ENCODE assay signal across 18 mouse cellular contexts in genomic region chr10:34172663-34173282, GRCm38 (mm10). TPM values are rescaled to one million over a fixed set of nuclear protein-coding genes. Genes with fewer than 3 reads are reported as not detected.
A peak's percentile ranks its signal among the peaks of the same experiment; 100 is the strongest.
DNase-seq lines count a peak whose midpoint lies in the region; ATAC-seq and TF ChIP-seq lines count a peak whose summit lies in the region.
"Had no signal": no experiment of that assay in that cellular context is flagged by ENCODE, and none has a peak within 500 bp of the region (broad histone marks: within the 10 kb centered on the region; RNA-seq: fewer than 3 reads in every experiment).

No protein-coding gene starts in this region.

- WGBS in heart, embryonic 11.5 days (ENCODE audit: insufficient replicate concordance) = 57% methylated on average over 4 of the region's 4 CpGs
- WGBS in liver, postnatal 0 days (ENCODE audit: insufficient replicate concordance) = 40% methylated on average over 4 of the region's 4 CpGs
- 56% methylated on average over 4 of the region's 4 CpGs for WGBS in liver, embryonic 11.5 days
- WGBS in hindbrain, postnatal 0 days = 84% methylated on average over 4 of the region's 4 CpGs

- H3K9me3 ChIP-seq in heart, embryonic 11.5 days (replicated peaks; ENCODE audit: control insufficient read depth, low read length) = no peaks in the 10 kb centered on the region
- H3K9me3 ChIP-seq in liver, postnatal 0 days (ENCODE audit: low read length) = no peaks in the 10 kb centered on the region
- no peaks in the 10 kb centered on the region for H3K9me3 ChIP-seq in liver, embryonic 11.5 days (ENCODE audit: control insufficient read depth, low read length)
- no peaks in the 10 kb centered on the region for H3K9me3 ChIP-seq in hindbrain, postnatal 0 days (ENCODE audit: low read length)
- H3K9me3 ChIP-seq: forebrain, embryonic 13.5 days; liver, embryonic 13.5 days; neural tube, embryonic 15.5 days had no signal

- H3K36me3 ChIP-seq in heart, embryonic 11.5 days (ENCODE audit: control insufficient read depth, insufficient read depth, low read length) = no peaks in the 10 kb centered on the region
- H3K36me3 ChIP-seq in liver, postnatal 0 days (replicated peaks; ENCODE audit: insufficient read depth, low read length) = no peaks in the 10 kb centered on the region
- H3K36me3 ChIP-seq in liver, embryonic 11.5 days (ENCODE audit: control insufficient read depth, insufficient read depth, low read length) = no peaks in the 10 kb centered on the region
- H3K36me3 ChIP-seq in hindbrain, postnatal 0 days (ENCODE audit: insufficient read depth, low read length) = no peaks in the 10 kb centered on the region
- H3K36me3 ChIP-seq: liver, embryonic 13.5 days; neural tube, embryonic 15.5 days had no signal

- H3K27ac ChIP-seq in heart, embryonic 11.5 days (ENCODE audit: low read depth, low read length) = 0 out of 2 replicates have a peak overlapping the region, but pooled peaks have one; percentile 22
- H3K27ac ChIP-seq in liver, postnatal 0 days (ENCODE audit: low read depth) = 0 out of 2 replicates have a peak overlapping the region, but pooled peaks have one; percentile 24
- no peak overlapping the region for H3K27ac ChIP-seq in liver, embryonic 11.5 days (ENCODE audit: low read depth, low read length)
- H3K27ac ChIP-seq in bone marrow macrophage, adult 2 months (ENCODE audit: insufficient read depth, low read depth, low read length) = peak overlapping the region; percentile 67
- no peak overlapping the region for H3K27ac ChIP-seq in hindbrain, postnatal 0 days
- H3K27ac ChIP-seq: forebrain, embryonic 13.5 days; hindbrain, embryonic 14.5 days; liver, embryonic 13.5 days; neural tube, embryonic 15.5 days had no signal

- no peaks in the 10 kb centered on the region for H3K27me3 ChIP-seq in heart, embryonic 11.5 days (ENCODE audit: control insufficient read depth, insufficient read depth, low read length)
- no peaks in the 10 kb centered on the region for H3K27me3 ChIP-seq in liver, postnatal 0 days (ENCODE audit: insufficient read depth, low read length)
- no peaks in the 10 kb centered on the region for H3K27me3 ChIP-seq in liver, embryonic 11.5 days (replicated peaks; ENCODE audit: control insufficient read depth, insufficient read depth, low read length)
- H3K27me3 ChIP-seq in hindbrain, postnatal 0 days (ENCODE audit: insufficient read depth, low read length) = no peaks in the 10 kb centered on the region
- H3K27me3 ChIP-seq: forebrain, embryonic 13.5 days; liver, embryonic 13.5 days; neural tube, embryonic 15.5 days; Patski had no signal

- no peak for TF ChIP-seq POLR2A in bone marrow macrophage, adult 2 months (IDR thresholded peaks at IDR 0.05; ENCODE audit: borderline replicate concordance, low read depth, low read length)

- no peak overlapping the region for H3K4me2 ChIP-seq in heart, embryonic 11.5 days
- H3K4me2 ChIP-seq in liver, postnatal 0 days (ENCODE audit: low read depth, low read length) = no peak overlapping the region
- no peak overlapping the region for H3K4me2 ChIP-seq in liver, embryonic 11.5 days
- H3K4me2 ChIP-seq in hindbrain, postnatal 0 days (ENCODE audit: low read depth, low read length) = no peak overlapping the region
- H3K4me2 ChIP-seq: forebrain, embryonic 13.5 days; hindbrain, embryonic 14.5 days; liver, embryonic 13.5 days; neural tube, embryonic 15.5 days had no signal

- no peak overlapping the region for H3K9ac ChIP-seq in heart, embryonic 11.5 days (ENCODE audit: low read depth, low read length)
- H3K9ac ChIP-seq in liver, postnatal 0 days (replicated peaks) = no peak overlapping the region
- no peak overlapping the region for H3K9ac ChIP-seq in liver, embryonic 11.5 days (ENCODE audit: low read depth, low read length)
- no peak overlapping the region for H3K9ac ChIP-seq in hindbrain, postnatal 0 days (replicated peaks; ENCODE audit: low read length)
- H3K9ac ChIP-seq: forebrain, embryonic 13.5 days; hindbrain, embryonic 14.5 days; liver, embryonic 13.5 days; neural tube, embryonic 15.5 days had no signal

- no peak overlapping the region for H3K4me3 ChIP-seq in heart, embryonic 11.5 days (ENCODE audit: low read depth, low read length)
- no peak overlapping the region for H3K4me3 ChIP-seq in liver, postnatal 0 days (ENCODE audit: low read depth, low read length)
- H3K4me3 ChIP-seq in liver, embryonic 11.5 days (ENCODE audit: low read depth, low read length) = no peak overlapping the region
- H3K4me3 ChIP-seq in bone marrow macrophage, adult 2 months (ENCODE audit: insufficient read depth, low read length) = no peak overlapping the region
- H3K4me3 ChIP-seq in hindbrain, postnatal 0 days (ENCODE audit: low read length) = no peak overlapping the region
- H3K4me3 ChIP-seq: forebrain, embryonic 13.5 days; liver, embryonic 13.5 days; neural tube, embryonic 15.5 days had no signal

- no peak for TF ChIP-seq CTCF in liver, postnatal 0 days (IDR thresholded peaks at IDR 0.05; ENCODE audit: low read depth)
- TF ChIP-seq CTCF in bone marrow macrophage, adult 2 months (IDR thresholded peaks at IDR 0.05; ENCODE audit: low read depth, low read length) = no peak
- TF ChIP-seq CTCF in hindbrain, postnatal 0 days (IDR thresholded peaks at IDR 0.05; ENCODE audit: low read depth) = no peak

- no peak for DNase-seq in heart, postnatal 4 days
- no peak for DNase-seq in liver, postnatal 0 days
- no peak for DNase-seq in liver, embryonic 11.5 days (ENCODE audit: low spot score)
- no peak for DNase-seq in hindbrain, postnatal 0 days (ENCODE audit: low spot score)
- DNase-seq in yolk sac, embryonic 10.5 days (ENCODE audit: low spot score) = no peak
- DNase-seq: cerebellum, postnatal 10 days; heart, adult 11 months; kidney, adult 18-20 months; layer of hippocampus, postnatal 36 days; liver, embryonic 13.5 days had no signal

- no peak for ATAC-seq in heart, embryonic 11.5 days (replicated peaks; ENCODE audit: insufficient number of reproducible peaks, low FRiP score, low TSS enrichment)
- no peak for ATAC-seq in liver, postnatal 0 days
- no peak for ATAC-seq in liver, embryonic 11.5 days (replicated peaks; ENCODE audit: low FRiP score)
- ATAC-seq in megakaryocyte progenitor cell, adult 5-6 weeks (replicated peaks; ENCODE audit: poor library complexity) = peak; percentile 73
- no peak for ATAC-seq in hindbrain, postnatal 0 days
- ATAC-seq: forebrain, embryonic 13.5 days; Patski had no signal

- TF ChIP-seq EP300 in liver, postnatal 0 days (IDR thresholded peaks at IDR 0.05; ENCODE audit: low read depth) = no peak

- H3K4me1 ChIP-seq in heart, embryonic 11.5 days (ENCODE audit: control insufficient read depth, insufficient read depth, low read length) = peaks cover 5% of the 10 kb centered on the region; the same call in 1 of the 2 replicates
- H3K4me1 ChIP-seq in liver, postnatal 0 days (ENCODE audit: insufficient read depth) = peaks cover 3% of the 10 kb centered on the region; the same call in 1 of the 2 replicates
- H3K4me1 ChIP-seq in liver, embryonic 11.5 days (replicated peaks; ENCODE audit: control insufficient read depth, insufficient read depth, low read length) = no peaks in the 10 kb centered on the region; the same call in 1 of the 2 replicates
- H3K4me1 ChIP-seq in bone marrow macrophage, adult 2 months (ENCODE audit: control insufficient read depth, insufficient read depth, low read length) = peaks cover 54% of the 10 kb centered on the region
- no peaks in the 10 kb centered on the region for H3K4me1 ChIP-seq in hindbrain, postnatal 0 days (ENCODE audit: insufficient read depth, low read length)
- H3K4me1 ChIP-seq: forebrain, embryonic 13.5 days; neural tube, embryonic 15.5 days had no signal

RNA-seq across cellular contexts. Expression of gene Dse, which starts 34.7 kb away (rescaled TPM):
- polyA plus RNA-seq in heart, embryonic 11.5 days (2014; fragmentation: Nextera tagmentation; extraction: Ambion mirVana) = 21.3 and 23.2 TPM in 2 replicates
- total RNA-seq in heart, postnatal 4 days (2021) = 10 to 100 TPM; 10.3 to 10.6 TPM
- polyA plus RNA-seq in liver, postnatal 0 days (2015; fragmentation: Nextera tagmentation; extraction: Ambion mirVana) = 5.6 and 5.8 TPM in 2 replicates
- 14.9 and 16.8 TPM in 2 replicates for polyA plus RNA-seq in liver, embryonic 11.5 days (2014; fragmentation: Nextera tagmentation; extraction: Ambion mirVana)
- polyA plus RNA-seq in bone marrow macrophage, adult 2 months (2012; ENCODE audit: insufficient read depth, insufficient read length, missing spikeins) = 91.2 and 104 TPM in 2 replicates
- total RNA-seq in megakaryocyte progenitor cell, adult 5-6 weeks (2015) = 1.1 and 1.3 TPM in 2 replicates
- total RNA-seq in megakaryocyte progenitor cell, adult 5-6 weeks (2017) = 0.79 and 0.91 TPM in 2 replicates
- 21.0 and 24.0 TPM in 2 replicates for total RNA-seq in hindbrain, postnatal 0 days (2014; rRNA removed)
- 5.4 and 5.6 TPM in 2 replicates for polyA plus RNA-seq in hindbrain, postnatal 0 days (2015; fragmentation: Nextera tagmentation; extraction: Ambion mirVana)

RNA-seq across cellular contexts. Expression of gene Calhm6, which starts 45.0 kb away (rescaled TPM):
- polyA plus RNA-seq in heart, embryonic 11.5 days (2014; fragmentation: Nextera tagmentation; extraction: Ambion mirVana) = 0.29 and 0.68 TPM in 2 replicates
- total RNA-seq in heart, postnatal 4 days (2021) = under 1 TPM in 1 of 2 experiments, not detected in 1; 0.33 TPM
- polyA plus RNA-seq in liver, postnatal 0 days (2015; fragmentation: Nextera tagmentation; extraction: Ambion mirVana) = 3.9 and 4.1 TPM in 2 replicates
- 1.4 and 1.5 TPM in 2 replicates for polyA plus RNA-seq in liver, embryonic 11.5 days (2014; fragmentation: Nextera tagmentation; extraction: Ambion mirVana)
- 20.6 and 24.7 TPM in 2 replicates for polyA plus RNA-seq in bone marrow macrophage, adult 2 months (2012; ENCODE audit: insufficient read depth, insufficient read length, missing spikeins)
- 3.4 and 3.8 TPM in 2 replicates for total RNA-seq in megakaryocyte progenitor cell, adult 5-6 weeks (2015)
- total RNA-seq in megakaryocyte progenitor cell, adult 5-6 weeks (2017) = 2.6 and 3.5 TPM in 2 replicates
- total RNA-seq in hindbrain, postnatal 0 days (2014; rRNA removed) = 0.16 and 2.6 TPM in 2 replicates
- 1.1 and 1.5 TPM in 2 replicates for polyA plus RNA-seq in hindbrain, postnatal 0 days (2015; fragmentation: Nextera tagmentation; extraction: Ambion mirVana)
- total RNA-seq: layer of hippocampus, adult 18-20 months; layer of hippocampus, postnatal 36 days had no signal
- polyA plus RNA-seq: Patski had no signal

Comparison
In these comparisons a context has a peak if more than half of its experiments do, and no peak if none do; other contexts are left out.
1. H3K27ac ChIP-seq: peak in heart, embryonic 11.5 days (single experiment), liver, postnatal 0 days (single experiment) and bone marrow macrophage, adult 2 months (single experiment); none in liver, embryonic 11.5 days (single experiment) and hindbrain, postnatal 0 days (single experiment).